Mouse (Mus musculus): Measurements from ENCODE around the gene Bnip3. TPM values are rescaled to one million over a fixed set of nuclear protein-coding genes. Genes with fewer than 3 reads are reported as not detected.
A peak's percentile ranks its signal among the peaks of the same experiment; 100 is the strongest.

The Bnip3 gene
- total and polyA plus RNA-seq, 3 experiments = 20.8 to 294 (median 102) TPM

- H3K27me3 ChIP-seq (replicated peaks) = no peaks in the 10 kb centered on the region
- peak within 1 kb of the TSS; percentile 82 for H3K27ac ChIP-seq (ENCODE audit: insufficient read depth, low read depth)
- no peaks in the 10 kb centered on the region for H3K9me3 ChIP-seq (replicated peaks; ENCODE audit: low read length)
- TF ChIP-seq GABPA (IDR thresholded peaks at IDR 0.05; ENCODE audit: insufficient replicate concordance, low read depth, low read length) (no peak), CTCF (conservative IDR thresholded peaks at IDR 0.05 in 1 of 2, IDR thresholded peaks at IDR 0.05 in 1 of 2; ENCODE audit: low read depth in 2 of 2, low read length in 2 of 2) (peak; percentile 76 to 80), BHLHE40 (IDR thresholded peaks at IDR 0.05; ENCODE audit: low read depth, low read length) (0 out of 2 replicates have a peak, but pooled peaks have one; percentile 4), TCF12 (IDR thresholded peaks at IDR 0.05; ENCODE audit: low read depth, low read length) (peak; percentile 56; the same call in 1 of the 2 replicates), TBP (conservative IDR thresholded peaks at IDR 0.05; ENCODE audit: low read depth, low read length) (no peak), POLR2A (IDR thresholded peaks at IDR 0.05; ENCODE audit: low read depth, low read length) (peak; percentile 84), SMC3 (IDR thresholded peaks at IDR 0.05; ENCODE audit: low read depth, low read length) (0 out of 2 replicates have a peak, but pooled peaks have one; percentile 14), MEF2A (IDR thresholded peaks at IDR 0.05; ENCODE audit: borderline replicate concordance, low read depth, low read length) (0 out of 2 replicates have a peak, but pooled peaks have one; percentile 7), IRF4 (IDR thresholded peaks at IDR 0.05; ENCODE audit: low read depth, low read length) (peak; percentile 49), RAD21 (IDR thresholded peaks at IDR 0.05; ENCODE audit: low read depth, low read length) (no peak; the same call in 1 of the 2 replicates), ZMIZ1 (IDR thresholded peaks at IDR 0.05; ENCODE audit: low read depth, low read length) (0 out of 2 replicates have a peak, but pooled peaks have one; percentile 21), NRF1 (IDR thresholded peaks at IDR 0.05; ENCODE audit: low read depth, low read length) (peak; percentile 92), MAFK (IDR thresholded peaks at IDR 0.05; ENCODE audit: insufficient replicate concordance, low read length) (no peak), MYC (IDR thresholded peaks at IDR 0.05; ENCODE audit: low read depth, low read length) (no peak), CHD2 (IDR thresholded peaks at IDR 0.05; ENCODE audit: low read length) (no peak), HCFC1 (IDR thresholded peaks at IDR 0.05; ENCODE audit: low read depth, low read length) (peak; percentile 86), KAT2A (IDR thresholded peaks at IDR 0.05; ENCODE audit: insufficient replicate concordance, low read length) (peak; percentile 75; the same call in 1 of the 2 replicates), SIN3A (IDR thresholded peaks at IDR 0.05; ENCODE audit: low read length) (peak; percentile 62; the same call in 1 of the 2 replicates), ZKSCAN1 (IDR thresholded peaks at IDR 0.05; ENCODE audit: borderline replicate concordance, low read depth, low read length) (no peak), CHD1 (IDR thresholded peaks at IDR 0.05; ENCODE audit: low read depth, low read length) (no peak), JUND (conservative IDR thresholded peaks at IDR 0.05; ENCODE audit: low read depth, low read length) (0 out of 2 replicates have a peak, but pooled peaks have one; percentile 24), NELFE (IDR thresholded peaks at IDR 0.05; ENCODE audit: low read depth, low read length) (peak; percentile 67), MAX (IDR thresholded peaks at IDR 0.05; ENCODE audit: low read length) (peak; percentile 26; the same call in 1 of the 2 replicates), ETS1 (conservative IDR thresholded peaks at IDR 0.05; ENCODE audit: low read depth, low read length) (no peak), JUN (IDR thresholded peaks at IDR 0.05; ENCODE audit: insufficient read depth, low read depth, low read length) (no peak), UBTF (IDR thresholded peaks at IDR 0.05; ENCODE audit: low read depth, low read length) (0 out of 2 replicates have a peak, but pooled peaks have one; percentile 34), MAZ (IDR thresholded peaks at IDR 0.05; ENCODE audit: low read depth, low read length) (peak; percentile 23; the same call in 1 of the 2 replicates), MXI1 (IDR thresholded peaks at IDR 0.05; ENCODE audit: low read depth, low read length) (peak; percentile 60), PAX5 (IDR thresholded peaks at IDR 0.05; ENCODE audit: low read length) (no peak), POLR2AphosphoS2 (IDR thresholded peaks at IDR 0.05; ENCODE audit: low read depth, low read length) (no peak)
- dilution Hi-C loops (cut with MboI; ENCODE audit: extremely low pct_ligation_motif_present, extremely low pct_unique_long_range_greater_than_20kb, low sequenced_read_pairs) = no loop called here
- H3K4me1 ChIP-seq (ENCODE audit: control insufficient read depth in 1 of 2, insufficient read depth in 2 of 2) = peaks cover 12 to 33% of the 10 kb centered on the region in 2 experiments
- peak; percentile 93 for DNase-seq (ENCODE audit: extremely low read depth)
- in situ Hi-C loops (cut with MboI; ENCODE audit: low pct_ligation_motif_present, low pct_unique_long_range_greater_than_20kb, low sequenced_read_pairs) = loop anchor here (25.0 kb wide), 1 partner anchor 1358 kb away; no protein-coding TSS in a partner anchor
- H3K79me2 ChIP-seq (replicated peaks; ENCODE audit: control insufficient read depth, extremely low read depth, insufficient read depth, poor library complexity, severe bottlenecking) = peaks cover 25% of the 10 kb centered on the region
- H3K4me2 ChIP-seq (ENCODE audit: insufficient read depth, low read depth, poor library complexity, severe bottlenecking) = peak within 1 kb of the TSS; percentile 93
- peak within 1 kb of the TSS; percentile 77 to 100 (median 96) for H3K4me3 ChIP-seq (replicated peaks in 1 of 3; ENCODE audit: low read depth in 2 of 3, low read length in 2 of 3, poor library complexity in 1 of 3)
- H3K9ac ChIP-seq (ENCODE audit: insufficient read depth, low read depth) = peak within 1 kb of the TSS; percentile 98
- H3K36me3 ChIP-seq (replicated peaks in 1 of 2; ENCODE audit: control insufficient read depth in 1 of 2, insufficient read depth in 1 of 2, low read length in 1 of 2) = peaks cover 7 to 34% of the 10 kb centered on the region in 2 experiments
These were observed 63.6 kb downstream of the Bnip3 start, which contains the start of the genes Ppp2r2d and Mapk1ip1 for GRCm38 (mm10) chr7:138845544-138846391. Ppp2r2d (plus strand) TSS chr7:138846079. Mapk1ip1 (minus strand) TSS chr7:138846273.

All from CH12.LX (cell line).